Mouse (Mus musculus): Measurements from ENCODE around the gene Git2.
A peak's percentile ranks its signal among the peaks of the same experiment; 100 is the strongest.

DNA sequence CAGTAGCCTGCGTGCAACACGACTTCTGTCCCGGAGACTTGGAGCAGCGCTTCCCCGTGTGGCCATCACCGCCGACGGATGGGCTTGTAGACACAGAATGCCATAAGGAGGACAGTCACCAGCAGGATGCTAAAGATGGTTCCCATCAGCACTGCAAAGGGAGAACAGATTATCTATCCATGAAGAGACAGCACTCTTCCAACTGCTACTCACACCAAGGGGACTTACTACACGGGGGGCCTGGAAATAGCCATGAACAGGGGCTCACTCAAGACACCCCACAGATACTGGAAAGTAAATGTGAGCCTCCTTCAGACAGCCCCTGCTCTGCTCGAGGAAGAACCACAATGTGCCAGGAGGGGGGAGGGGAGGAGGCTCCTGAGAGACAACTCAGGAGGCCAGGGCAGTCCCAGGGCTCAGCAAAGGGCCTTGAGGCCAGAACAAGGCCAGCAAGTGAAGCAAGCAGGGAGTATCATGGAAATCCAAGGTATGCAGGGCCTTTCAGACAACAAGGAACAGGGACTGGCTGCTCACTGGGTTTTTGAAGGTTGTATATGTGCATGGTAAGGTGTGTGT is 34.0 kb upstream of the Git2 start:
- TF ChIP-seq CTCF (IDR thresholded peaks at IDR 0.05; ENCODE audit: low read depth, low read length) (no peak), TAL1 (conservative IDR thresholded peaks at IDR 0.05; ENCODE audit: low read depth, low read length) (no peak), GATA1 (IDR thresholded peaks at IDR 0.05; ENCODE audit: borderline replicate concordance, low read length) (no peak), POLR2AphosphoS5 (IDR thresholded peaks at IDR 0.05; ENCODE audit: insufficient replicate concordance, low read depth, low read length) (0 out of 2 replicates have a peak, but pooled peaks have one; percentile 76)

Data from G1E (cell line).